Mouse (Mus musculus) 3134 (cell line): Measurements from ENCODE around the gene Iqsec1.
A peak's percentile ranks its signal among the peaks of the same experiment; 100 is the strongest.

ENCODE experiments used
- DNase-seq: peaks from one replicate; pipeline ENCODE4 v3.0.0-alpha.2; 2011; ENCODE audit warnings: low spot score; ENCODE audit not compliant: insufficient read length; ENCODE audit errors: extremely low read depth

Gene Iqsec1

GRCm38 (mm10) chr6:90988648-90989317, at the start of gene Iqsec1:
Gene Iqsec1 (minus strand): TSS chr6:90988685.
- DNase-seq, result no peak

DNA sequence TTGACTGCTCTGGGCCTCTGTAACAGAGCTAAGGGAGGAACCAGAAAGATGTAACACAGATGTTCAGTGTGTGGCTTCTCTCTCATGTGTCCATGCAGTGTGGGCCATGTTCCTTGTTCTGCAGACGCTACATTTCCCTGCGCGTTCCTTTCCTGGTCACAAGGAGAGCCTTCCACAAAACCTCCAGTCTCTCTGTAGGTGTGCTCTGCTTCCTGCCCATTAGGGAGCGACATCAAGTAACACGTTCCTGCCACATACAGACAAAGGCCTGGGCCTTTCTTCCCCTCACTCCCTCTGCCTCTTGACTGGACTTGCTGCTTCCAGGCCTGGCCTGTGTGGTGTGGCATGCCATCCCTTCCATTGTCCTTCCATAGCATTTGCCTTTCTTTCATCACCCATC, 39.8 kb upstream of the Iqsec1 start:
- no peak for DNase-seq

- DNase-seq, result no peak
Measured at GRCm38 (mm10) chr6:91020810-91021209, 32.3 kb upstream of the Iqsec1 start.

DNA sequence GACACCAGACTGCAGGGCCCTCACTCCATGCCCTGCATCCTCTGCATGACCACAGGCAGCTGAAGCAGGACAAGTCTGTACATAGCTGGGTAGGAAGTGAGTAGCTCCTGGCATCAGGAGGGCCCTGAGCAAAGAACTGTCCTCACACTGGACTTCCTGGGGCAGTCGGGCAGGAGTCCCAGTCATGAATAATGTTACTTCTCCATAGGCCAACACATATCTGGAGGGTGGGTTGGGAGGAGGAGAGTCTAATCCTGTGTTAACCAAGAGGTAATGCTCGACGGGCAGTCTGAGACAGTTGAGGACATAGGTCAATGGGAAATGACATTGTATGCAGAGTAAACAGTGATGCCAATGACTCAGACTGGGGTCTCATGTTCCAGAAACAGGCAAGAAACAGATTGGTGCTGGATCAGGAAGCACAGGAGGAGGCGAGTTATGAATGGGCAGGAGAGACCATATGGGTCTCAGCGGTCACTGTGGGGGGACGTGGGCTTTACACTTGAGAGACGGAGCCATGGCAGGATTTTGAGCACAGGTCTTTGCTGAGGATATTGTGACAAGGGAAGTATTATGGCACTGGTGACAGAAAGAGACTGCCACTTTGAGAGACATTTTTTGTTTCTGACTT, 28.2 kb upstream of the Iqsec1 start:
- no peak for DNase-seq

DNA sequence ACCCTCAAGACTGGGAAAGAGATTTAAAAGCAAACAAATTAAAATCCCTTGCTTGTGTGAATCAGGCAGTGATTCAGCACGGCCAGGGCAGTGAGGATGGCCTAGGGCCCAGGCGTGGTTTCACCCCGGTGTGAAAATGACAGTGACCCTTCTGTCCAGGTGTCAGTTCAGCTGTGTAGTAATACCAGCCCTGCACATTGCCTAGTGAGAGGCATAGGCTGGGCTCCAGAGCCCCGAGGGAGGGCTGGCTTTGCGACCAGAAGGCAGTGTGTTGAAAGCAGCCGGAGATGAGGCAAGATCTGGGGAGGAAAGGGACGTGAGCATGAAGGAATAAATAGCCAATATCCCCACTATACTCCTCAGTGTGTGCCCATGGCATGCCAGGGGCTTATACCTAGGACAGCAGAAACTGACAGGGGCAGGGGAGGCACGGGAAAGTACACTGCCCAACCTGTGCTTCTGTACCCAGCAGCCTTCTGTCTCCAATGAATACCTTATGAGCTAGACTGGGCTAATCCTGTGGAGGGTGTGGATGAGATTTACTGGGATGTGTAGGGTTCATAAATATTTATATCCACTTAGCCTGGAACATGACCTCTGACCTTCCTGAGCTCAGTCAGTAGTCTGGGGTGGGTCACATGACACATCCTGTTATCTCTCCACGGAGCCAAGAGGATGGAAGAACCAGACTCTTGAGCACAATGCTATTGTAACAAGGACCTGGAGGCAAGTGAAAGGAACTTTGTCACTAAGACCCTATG, 25.9 kb upstream of the Iqsec1 start:
- DNase-seq, result no peak

DNA sequence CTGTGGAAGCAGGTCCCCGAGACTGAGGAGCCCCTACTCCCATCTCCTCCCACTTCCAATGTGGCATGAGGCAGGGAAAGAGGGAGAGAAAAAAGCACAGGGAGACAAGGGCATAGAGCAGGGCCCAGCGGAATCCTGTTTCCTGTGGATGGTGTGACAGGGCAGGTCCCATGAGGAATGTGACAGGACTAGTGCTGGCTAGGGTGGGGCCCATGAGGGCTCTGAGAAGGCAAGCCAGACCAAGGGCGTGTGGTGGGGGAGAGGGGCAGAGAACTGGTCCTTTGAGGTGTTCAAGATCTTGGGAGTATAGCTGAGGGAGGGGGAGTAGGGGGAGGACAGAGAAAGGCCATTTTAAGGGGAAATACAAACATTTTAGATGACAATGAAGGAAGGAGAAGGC, 24.0 kb upstream of the Iqsec1 start:
- no peak for DNase-seq

DNA sequence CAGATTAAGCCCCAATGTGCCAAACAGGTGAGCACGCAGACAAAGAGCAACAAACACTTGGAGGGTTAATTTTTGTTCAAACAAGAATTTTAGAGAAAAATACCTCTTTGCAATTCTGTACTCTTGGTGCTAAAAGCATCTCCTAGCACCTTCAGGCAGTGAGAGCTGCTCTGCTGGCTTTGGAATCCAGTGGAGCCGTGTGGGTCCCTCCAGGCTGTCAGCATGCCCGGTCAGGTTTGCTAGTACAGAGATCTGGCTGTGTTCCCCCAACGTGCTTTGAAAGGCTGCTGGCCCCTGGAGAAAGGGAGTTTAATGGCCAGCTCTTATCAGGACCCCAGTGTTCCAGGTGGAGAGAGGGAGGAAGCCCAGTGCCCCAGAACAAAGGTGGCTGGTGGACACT, 23.1 kb upstream of the Iqsec1 start:
- DNase-seq, result no peak

DNA sequence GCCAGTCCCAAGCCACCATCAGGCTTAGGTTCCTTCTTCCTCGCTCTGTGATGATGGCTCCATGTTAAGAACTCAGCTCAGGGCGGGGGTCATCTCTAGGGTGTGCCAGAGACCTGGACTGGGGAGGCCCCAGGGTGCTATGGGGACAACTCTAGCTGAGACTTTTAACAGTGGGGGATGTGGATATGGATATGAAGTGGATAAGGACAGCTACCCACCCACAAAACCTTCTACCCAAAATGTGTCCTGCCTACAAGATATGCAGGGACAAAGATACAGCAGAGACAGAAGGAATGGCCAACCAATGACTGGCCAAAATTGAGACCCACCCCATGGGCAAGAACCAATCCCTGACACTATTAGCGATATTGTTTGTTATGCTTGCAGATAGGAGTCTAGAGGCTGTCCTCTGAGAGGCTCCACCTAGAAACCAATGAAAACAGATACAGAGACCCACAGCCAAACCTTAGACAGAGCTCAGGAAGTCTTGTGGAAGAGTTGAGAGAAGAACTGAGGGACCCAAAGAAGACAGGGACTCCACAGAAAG, 19.9 kb upstream of the Iqsec1 start:
- DNase-seq, result no peak

DNA sequence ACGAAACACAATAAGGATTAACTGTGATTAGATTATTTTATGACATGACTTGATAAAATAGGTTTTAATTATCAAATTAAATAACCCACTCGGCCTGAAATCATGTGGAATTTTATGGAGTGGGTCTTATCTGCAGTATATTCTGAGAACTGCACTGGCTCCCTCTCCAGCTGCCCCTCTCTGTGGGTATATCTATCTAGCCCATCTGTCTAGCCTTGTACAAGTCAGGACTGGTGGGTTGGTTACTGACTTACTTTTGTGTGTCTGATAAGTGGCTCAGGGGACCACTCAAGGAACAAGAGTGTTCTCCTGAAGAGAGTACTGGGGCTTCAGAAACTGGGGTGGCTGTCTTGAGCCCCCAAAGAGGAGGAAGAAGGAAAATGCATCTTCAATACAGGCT, 18.7 kb upstream of the Iqsec1 start:
- no peak for DNase-seq

GRCm38 (mm10) chr6:91004157-91004556, 15.7 kb upstream of the Iqsec1 start:
- no peak for DNase-seq

DNA sequence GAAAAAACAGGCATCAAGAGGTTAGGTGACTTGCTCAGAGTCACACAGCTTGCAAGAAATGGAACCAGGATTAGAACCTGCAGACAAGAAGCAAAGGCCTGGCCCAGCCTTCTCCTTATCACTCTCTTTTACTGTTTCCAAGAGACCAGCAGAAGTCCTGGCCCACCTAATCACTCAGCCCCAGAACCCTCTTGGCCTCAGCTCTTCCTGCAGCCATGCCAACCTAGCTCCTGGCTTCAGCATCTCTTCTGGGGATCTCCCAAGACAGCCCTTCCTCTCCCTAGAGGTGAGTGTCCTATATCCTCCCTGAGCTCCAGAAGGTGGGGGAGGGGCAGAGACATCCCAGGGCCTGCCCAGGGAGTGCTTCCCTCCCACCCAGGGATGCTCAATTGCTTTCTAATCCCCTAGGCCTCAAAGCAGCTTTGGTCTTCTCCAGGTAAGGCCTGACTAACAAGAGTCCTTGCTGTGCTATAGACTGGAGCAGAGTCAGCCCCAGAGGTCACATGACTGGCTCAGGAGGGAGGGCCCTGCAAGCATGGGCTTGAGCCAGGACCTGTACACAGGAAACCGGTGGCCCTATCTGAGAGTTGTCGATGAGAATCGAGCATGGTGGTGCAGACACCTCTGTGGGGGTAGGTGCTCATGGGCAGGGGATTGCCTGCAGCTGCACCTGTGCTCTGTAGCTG, 15.0 kb upstream of the Iqsec1 start:
- no peak for DNase-seq

- DNase-seq, result no peak
Measured at GRCm38 (mm10) chr6:91001566-91001965, 13.1 kb upstream of the Iqsec1 start.

DNA sequence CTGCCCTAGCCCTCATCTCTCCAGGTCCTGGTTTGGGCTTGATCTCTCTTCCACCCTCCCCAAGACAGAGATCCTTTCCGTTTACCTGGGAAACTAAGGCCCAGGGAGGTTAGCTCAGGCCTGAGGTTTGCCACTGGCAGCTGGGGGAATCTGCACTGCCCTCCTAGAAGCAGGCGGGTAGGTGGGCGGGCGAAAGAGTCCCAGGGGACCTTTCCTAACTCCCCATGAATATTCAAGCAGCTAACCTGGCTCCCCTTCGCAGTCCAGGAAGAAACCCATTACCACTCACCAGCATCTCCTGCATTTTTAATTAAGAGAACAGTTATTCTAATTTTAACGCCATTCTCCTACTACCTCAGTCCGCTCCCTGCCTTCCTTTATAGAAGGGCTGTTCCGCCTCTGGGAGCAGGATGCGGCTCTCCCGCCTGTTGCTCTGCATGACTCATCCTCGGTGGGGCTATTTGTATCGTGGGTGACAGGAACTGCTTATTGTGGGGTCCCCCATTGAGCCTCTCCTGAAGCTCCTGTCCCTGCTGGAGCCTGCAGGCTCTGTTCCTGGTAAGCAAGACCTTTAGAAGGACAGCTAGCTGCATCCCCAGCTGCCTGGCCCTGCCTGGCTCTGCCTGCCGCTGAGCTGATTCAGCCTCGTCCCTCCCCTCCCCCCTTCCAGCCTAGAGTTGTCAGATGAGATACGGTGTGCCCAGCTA, 12.5 kb upstream of the Iqsec1 start:
- DNase-seq, result peak; percentile 48

GRCm38 (mm10) chr6:90999176-90999575, 10.7 kb upstream of the Iqsec1 start:
- no peak for DNase-seq

DNA sequence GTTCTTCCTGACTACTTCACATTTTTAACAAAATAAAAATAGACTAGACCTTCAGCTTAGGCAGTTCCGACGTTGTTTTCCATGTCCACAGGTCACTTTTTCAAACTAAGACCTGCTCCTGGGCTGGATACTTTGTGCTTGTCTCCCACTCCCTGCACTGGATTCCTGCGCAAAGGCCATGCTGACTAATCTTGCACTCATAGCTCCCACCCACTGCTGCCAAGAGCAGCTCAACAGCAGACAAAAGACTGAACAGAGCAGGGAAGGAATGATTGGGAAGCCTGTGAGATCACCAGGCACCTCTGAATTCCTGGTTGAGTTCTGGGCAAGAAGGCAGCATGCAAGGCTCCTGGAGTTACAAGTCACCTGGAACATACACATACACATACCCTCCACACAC, 8.5 kb upstream of the Iqsec1 start:
- DNase-seq, result no peak

DNA sequence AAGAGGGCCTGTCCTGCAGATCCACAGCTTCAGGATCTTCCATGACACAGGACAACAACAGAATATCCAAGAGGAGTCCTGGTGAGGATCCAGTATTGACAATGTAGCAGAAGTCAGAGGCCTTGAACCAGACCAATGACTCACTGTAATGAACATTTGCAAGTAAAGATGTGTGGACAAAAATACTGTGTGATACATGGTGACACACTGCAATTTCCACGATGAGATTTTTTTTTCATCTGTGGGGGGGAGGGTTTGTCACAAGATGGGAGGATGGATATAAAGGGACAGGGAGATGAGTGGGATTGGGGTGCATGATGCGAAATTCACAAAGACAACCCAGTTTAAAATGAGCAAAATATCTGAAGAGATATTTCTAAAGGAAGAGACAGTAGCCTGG, 7.7 kb upstream of the Iqsec1 start:
- no peak for DNase-seq

DNA sequence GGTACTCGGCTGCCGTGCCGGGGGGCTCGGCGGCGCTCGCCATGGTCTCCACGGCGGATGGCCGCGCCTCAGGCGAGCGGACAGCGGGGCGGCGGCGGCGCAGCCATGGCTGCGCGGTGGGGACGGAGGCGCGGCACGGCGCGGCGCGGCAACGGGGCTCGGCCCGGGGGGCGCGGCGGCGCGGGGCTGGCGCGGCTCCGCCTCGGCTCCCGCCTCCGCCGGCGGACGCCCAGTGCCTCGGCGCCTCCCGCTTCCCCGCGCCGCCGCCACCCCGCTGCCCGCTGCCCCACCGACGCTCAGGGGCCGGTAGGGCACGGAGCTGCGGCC, 223 bp downstream of the Iqsec1 start:
- DNase-seq, result no peak

DNA sequence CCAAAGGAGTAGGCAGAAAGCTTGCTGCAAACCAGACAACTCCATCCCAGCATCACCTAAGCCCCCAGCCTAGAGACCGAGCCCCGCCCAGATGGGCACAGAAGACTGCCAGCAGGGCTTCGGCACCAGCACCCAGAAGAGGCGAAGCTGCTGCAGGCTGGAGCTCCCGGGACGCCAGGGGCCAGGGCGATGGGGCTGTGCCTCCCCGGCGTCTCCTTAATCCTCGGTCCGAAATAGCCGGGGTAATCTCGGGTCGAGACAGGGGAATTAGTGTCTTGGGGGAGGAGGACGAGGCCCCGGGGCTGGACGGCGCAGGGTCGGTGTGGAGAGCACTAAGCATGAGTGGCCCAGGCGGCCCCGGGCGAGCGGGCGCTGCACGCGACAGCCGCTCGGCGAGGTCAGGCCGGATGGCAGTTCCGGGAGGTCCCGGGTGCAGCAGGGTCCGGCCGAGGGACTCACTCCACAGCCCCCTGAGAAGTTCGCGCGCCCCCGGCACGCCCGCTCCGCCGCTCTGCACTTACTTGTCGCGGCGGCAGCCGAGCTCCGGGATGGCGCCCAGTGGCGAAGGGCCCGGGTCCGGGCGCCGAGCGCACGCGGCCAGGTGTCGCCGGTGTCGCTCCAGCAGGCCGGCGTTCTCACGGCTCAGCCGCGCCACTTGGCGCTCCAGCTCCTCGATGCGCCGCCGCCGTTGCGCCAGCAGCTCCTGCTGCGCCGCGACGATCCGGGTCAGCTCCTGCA, 755 bp downstream of the Iqsec1 start:
- no peak for DNase-seq

- DNase-seq, result no peak
Measured at GRCm38 (mm10) chr6:90984101-90984500, 4.4 kb downstream of the Iqsec1 start.

GRCm38 (mm10) chr6:90974279-90974678, 14.2 kb downstream of the Iqsec1 start:
- no peak for DNase-seq
